Mouse (Mus musculus): ENCODE results near the gene Clec4a1. TPM values are rescaled to one million over a fixed set of nuclear protein-coding genes. Genes with fewer than 3 reads are reported as not detected.

Gene Clec4a1
- polyA plus RNA-seq (2016; fragmentation: Nextera tagmentation; extraction: Ambion mirVana) = 0.27 and 0.63 TPM in 2 replicates

DNA sequence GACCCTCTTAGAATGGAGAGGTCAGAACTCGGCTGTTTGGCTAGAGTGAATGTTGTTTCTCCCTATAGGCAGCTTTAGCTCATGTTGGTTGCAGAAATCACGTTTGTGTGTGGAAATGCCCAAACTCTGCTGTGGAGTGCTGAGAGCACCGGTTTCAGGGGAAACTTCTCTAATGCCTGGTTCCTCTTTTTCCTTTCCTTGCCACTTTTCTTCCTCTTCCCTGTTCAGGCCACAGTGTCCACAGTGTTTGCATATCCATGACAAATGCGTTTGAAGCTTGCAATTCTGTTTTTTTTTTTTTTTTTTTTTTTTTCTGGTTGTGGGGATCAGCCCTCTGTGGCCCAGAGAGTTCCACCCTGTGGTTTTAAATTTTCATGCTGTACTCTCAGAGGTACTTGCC, at the start of gene Clec4a1:
TSS of gene Clec4a1 (plus strand) at position 398 of the 400 bp plus-strand sequence.
- no peaks in the 10 kb centered on the region for H3K4me1 ChIP-seq
- no peak within 1 kb of the TSS for H3K27ac ChIP-seq
- H3K4me3 ChIP-seq = no peak within 1 kb of the TSS
- no peaks in the 10 kb centered on the region for H3K36me3 ChIP-seq
- no peaks in the 10 kb centered on the region for H3K27me3 ChIP-seq (ENCODE audit: insufficient read depth, poor library complexity, severe bottlenecking)
- H3K9me3 ChIP-seq = no peaks in the 10 kb centered on the region
- no peak for DNase-seq (ENCODE audit: low spot score)
- WGBS = 51% methylated on average over 4 of the region's 4 CpGs

DNA sequence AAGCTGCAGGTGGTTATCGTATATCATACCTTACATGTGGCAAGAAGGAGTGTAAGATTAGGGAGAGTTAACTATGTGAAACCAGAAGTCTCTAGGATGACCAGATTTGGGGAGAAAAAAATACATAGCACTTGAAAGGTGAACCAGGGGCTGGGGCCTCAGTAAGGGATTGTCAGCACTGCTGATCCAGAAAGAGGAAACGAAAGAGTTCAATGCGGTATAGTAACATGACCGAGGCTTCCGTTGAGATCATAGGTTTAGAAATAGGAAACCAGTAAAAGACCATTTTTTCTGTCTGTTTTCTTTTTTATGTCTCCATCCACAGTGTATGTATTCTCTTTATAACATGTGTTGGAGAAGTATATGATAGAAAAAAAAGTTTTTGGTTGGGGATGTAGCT, 48.8 kb upstream of the Clec4a1 start:
- H3K4me1 ChIP-seq = no peaks in the 10 kb centered on the region
- 83% methylated on average over 5 of the region's 5 CpGs for WGBS

DNA sequence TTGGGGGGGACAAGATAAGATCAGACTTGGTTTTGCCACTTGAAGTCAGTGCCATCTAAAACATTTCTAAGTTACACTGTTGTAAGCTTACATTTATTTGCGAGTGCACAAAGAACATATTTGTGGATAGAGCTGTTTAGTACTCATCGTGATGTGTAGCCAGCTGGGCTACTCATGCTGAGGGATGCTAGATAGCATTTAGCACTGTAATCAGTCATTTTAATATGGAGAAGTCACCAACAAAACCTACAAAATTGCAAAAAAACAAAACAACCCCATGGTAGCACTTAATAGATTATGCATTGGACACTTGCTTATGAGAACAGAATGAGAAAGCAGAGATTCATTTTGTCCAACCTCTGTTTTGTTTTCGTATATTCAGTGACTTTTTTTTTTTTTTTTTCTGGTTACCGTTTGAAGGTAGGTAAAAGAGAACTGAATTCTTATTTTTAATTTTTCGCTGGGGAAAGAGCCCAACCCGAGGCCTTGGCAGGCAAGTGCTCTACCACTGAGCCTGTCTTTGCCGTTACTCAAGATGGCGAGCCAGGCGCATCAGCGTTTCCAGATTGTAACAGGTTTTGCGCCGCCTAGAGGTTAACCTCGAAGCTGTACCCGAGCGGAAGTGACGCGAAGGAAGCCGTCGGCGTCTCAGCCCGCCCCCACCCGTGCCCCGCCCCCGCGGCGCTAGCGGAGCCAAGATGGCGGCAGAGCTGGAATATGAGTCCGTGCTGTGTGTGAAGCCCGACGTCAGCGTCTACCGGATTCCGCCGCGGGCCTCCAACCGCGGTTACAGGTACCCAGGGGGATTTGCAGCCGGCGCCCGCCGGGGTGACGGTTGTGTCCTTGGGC, 47.6 kb upstream of the Clec4a1 start, which contains the start of gene Necap1:
TSS of gene Necap1 (plus strand) at position 604 of the 849 bp plus-strand sequence.
- H3K4me3 ChIP-seq = peak within 1 kb of the TSS; percentile 78
- no peaks in the 10 kb centered on the region for H3K9me3 ChIP-seq
- 7% methylated on average over 43 of the region's 43 CpGs for WGBS
- peaks cover 18% of the 10 kb centered on the region for H3K36me3 ChIP-seq
- H3K27ac ChIP-seq = peak within 1 kb of the TSS; percentile 96
- no peaks in the 10 kb centered on the region for H3K27me3 ChIP-seq (ENCODE audit: insufficient read depth, poor library complexity, severe bottlenecking)
- H3K4me1 ChIP-seq = no peaks in the 10 kb centered on the region
- DNase-seq (ENCODE audit: low spot score) = peak; percentile 97

More for the DNA sequence above, 48.8 kb upstream of the Clec4a1 start:
- Histone ChIP-seq H3K27me3 (ENCODE audit: insufficient read depth, poor library complexity, severe bottlenecking) (no peaks in the 10 kb centered on the region), H3K36me3 (peaks cover 6% of the 10 kb centered on the region; the same call in 1 of the 2 replicates), H3K9me3 (no peaks in the 10 kb centered on the region), H3K4me3 (no peak overlapping the region), H3K27ac (no peak overlapping the region)
- DNase-seq (ENCODE audit: low spot score) = no peak

DNA sequence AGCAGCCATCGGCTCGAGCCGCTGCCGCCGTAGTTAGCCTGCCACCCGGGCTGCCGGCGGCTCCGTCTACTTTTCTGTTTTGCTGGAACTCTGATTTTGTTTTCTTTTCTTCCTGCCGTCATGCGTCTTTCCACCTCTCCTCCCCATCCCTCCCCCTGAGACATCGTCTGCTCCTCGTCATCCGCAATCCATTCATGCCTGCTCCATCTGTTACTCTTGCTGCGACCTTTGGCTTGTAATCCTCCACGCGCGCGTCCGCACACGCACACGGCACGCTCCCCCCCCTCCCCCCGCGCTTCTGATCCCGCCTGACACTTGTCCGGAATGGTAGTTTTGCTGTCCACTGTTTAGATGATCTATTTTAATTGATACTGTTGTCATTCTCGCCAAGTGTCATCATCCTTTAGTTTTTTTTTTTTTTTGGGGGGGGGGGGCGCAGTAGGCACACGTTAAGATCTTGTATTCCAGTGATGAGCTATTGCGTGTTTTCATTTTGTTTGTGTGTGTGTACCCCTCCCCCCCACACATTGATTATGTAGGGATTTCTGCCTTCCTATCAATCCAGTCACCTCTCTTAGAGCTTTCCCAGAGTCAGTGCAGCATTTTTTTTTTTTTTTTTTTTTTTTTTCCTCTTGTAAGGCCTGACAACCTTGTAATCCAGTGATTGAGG, 46.8 kb upstream of the Clec4a1 start:
- H3K9me3 ChIP-seq = no peaks in the 10 kb centered on the region
- peak overlapping the region; percentile 96 for H3K27ac ChIP-seq
- no peaks in the 10 kb centered on the region for H3K27me3 ChIP-seq (ENCODE audit: insufficient read depth, poor library complexity, severe bottlenecking)
- peak overlapping the region; percentile 78 for H3K4me3 ChIP-seq
- H3K4me1 ChIP-seq = no peaks in the 10 kb centered on the region
- DNase-seq (ENCODE audit: low spot score) = peak; percentile 78
- peaks cover 25% of the 10 kb centered on the region for H3K36me3 ChIP-seq
- WGBS = under 1% methylated on average over 31 of the region's 31 CpGs

DNA sequence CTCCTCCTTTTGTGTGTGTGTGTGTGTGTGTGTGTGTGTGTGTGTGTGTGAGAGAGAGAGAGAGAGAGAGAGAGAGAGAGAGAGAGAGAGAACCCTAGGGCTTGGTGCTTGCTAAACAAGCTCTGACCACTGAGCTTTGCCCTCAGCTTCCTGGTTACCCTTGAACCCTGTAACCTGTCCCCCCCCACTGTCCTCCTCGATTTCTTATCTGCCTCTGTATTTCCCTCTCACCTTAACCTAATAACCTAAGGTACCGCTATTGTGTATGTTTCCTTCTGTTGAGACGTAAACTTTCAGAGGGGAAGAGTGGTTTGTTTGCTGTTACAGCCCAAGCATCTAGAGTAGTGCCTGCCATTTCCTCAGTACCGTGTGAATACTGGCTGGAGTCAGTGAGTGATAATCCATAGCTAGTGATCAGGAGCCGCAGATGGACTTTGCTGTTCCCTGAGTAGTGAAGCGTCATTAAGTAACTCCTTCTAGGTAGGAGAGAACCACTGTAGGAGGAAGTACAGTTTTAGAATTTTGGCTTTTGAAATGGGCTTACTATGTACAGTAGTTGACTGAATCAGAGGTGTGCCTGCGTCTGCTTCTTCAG, 42.4 kb upstream of the Clec4a1 start:
- peak; percentile 24 for DNase-seq (ENCODE audit: low spot score)
- WGBS = 88% methylated on average over 7 of the region's 7 CpGs
- Histone ChIP-seq H3K27me3 (ENCODE audit: insufficient read depth, poor library complexity, severe bottlenecking) (no peaks in the 10 kb centered on the region), H3K9me3 (no peaks in the 10 kb centered on the region), H3K27ac (no peak overlapping the region), H3K4me3 (no peak overlapping the region), H3K36me3 (peaks cover 69% of the 10 kb centered on the region), H3K4me1 (no peaks in the 10 kb centered on the region)

GRCm38 (mm10) chr6:122879781-122880505, 41.7 kb upstream of the Clec4a1 start:
- no peaks in the 10 kb centered on the region for H3K27me3 ChIP-seq (ENCODE audit: insufficient read depth, poor library complexity, severe bottlenecking)
- H3K4me3 ChIP-seq = no peak overlapping the region
- DNase-seq (ENCODE audit: low spot score) = no peak
- H3K4me1 ChIP-seq = no peaks in the 10 kb centered on the region
- 86% methylated on average over 7 of the region's 7 CpGs for WGBS
- H3K9me3 ChIP-seq = no peaks in the 10 kb centered on the region
- H3K27ac ChIP-seq = no peak overlapping the region
- peaks cover 75% of the 10 kb centered on the region for H3K36me3 ChIP-seq

GRCm38 (mm10) chr6:122881287-122881686, 40.4 kb upstream of the Clec4a1 start:
- no peaks in the 10 kb centered on the region for H3K4me1 ChIP-seq
- DNase-seq (ENCODE audit: low spot score) = peak; percentile 52
- H3K36me3 ChIP-seq = peaks cover 86% of the 10 kb centered on the region
- no peak overlapping the region for H3K4me3 ChIP-seq
- H3K27ac ChIP-seq = no peak overlapping the region
- H3K27me3 ChIP-seq (ENCODE audit: insufficient read depth, poor library complexity, severe bottlenecking) = no peaks in the 10 kb centered on the region
- H3K9me3 ChIP-seq = no peaks in the 10 kb centered on the region
- WGBS = 81% methylated on average over 12 of the region's 12 CpGs

- no peak for DNase-seq (ENCODE audit: low spot score)
- peaks cover 97% of the 10 kb centered on the region for H3K36me3 ChIP-seq
- H3K27me3 ChIP-seq (ENCODE audit: insufficient read depth, poor library complexity, severe bottlenecking) = no peaks in the 10 kb centered on the region
- H3K27ac ChIP-seq = no peak overlapping the region
- no peaks in the 10 kb centered on the region for H3K4me1 ChIP-seq
- H3K4me3 ChIP-seq = no peak overlapping the region
- WGBS = 94% methylated on average over 9 of the region's 9 CpGs
- no peaks in the 10 kb centered on the region for H3K9me3 ChIP-seq
Measured at GRCm38 (mm10) chr6:122883603-122884002, 38.0 kb upstream of the Clec4a1 start.

- Histone ChIP-seq H3K27ac (no peak overlapping the region), H3K4me1 (no peaks in the 10 kb centered on the region), H3K36me3 (peaks cover 59% of the 10 kb centered on the region), H3K4me3 (no peak overlapping the region), H3K9me3 (no peaks in the 10 kb centered on the region), H3K27me3 (ENCODE audit: insufficient read depth, poor library complexity, severe bottlenecking) (no peaks in the 10 kb centered on the region)
- no peak for DNase-seq (ENCODE audit: low spot score)
- 87% methylated on average over 2 of the region's 2 CpGs for WGBS
Measured at GRCm38 (mm10) chr6:122889599-122889998, 32.0 kb upstream of the Clec4a1 start.

DNA sequence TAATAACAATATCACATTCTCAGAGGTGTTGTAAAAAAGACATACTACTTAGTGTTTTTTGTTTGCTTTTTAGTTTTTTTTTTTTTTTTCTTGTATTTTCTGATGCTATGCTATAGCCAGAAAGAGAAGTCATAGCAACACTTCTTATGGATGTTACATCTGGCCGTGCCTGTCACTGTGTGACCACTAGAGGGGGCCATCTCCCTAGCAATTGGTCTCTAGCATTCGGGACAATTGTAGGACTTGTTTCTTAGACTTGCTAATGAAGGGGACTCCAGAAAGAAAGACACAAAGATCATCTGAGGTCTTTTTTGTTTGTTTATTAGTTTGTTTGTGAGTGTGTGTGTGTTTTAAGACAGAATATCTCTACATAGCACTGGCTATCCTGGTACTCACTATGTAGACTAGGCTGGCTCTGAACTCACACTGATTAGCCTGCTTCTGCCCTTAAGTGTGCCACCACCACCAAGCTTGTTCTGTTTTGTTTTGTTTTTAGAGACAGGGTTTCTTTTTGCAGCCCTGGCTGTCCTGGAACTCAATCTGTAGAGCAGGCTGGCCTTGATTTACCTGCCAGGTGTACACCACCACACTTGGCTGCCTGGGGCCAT, 29.1 kb upstream of the Clec4a1 start:
- Histone ChIP-seq H3K36me3 (peaks cover 32% of the 10 kb centered on the region), H3K27ac (no peak overlapping the region), H3K27me3 (ENCODE audit: insufficient read depth, poor library complexity, severe bottlenecking) (no peaks in the 10 kb centered on the region), H3K4me3 (no peak overlapping the region), H3K9me3 (no peaks in the 10 kb centered on the region), H3K4me1 (no peaks in the 10 kb centered on the region)
- no peak for DNase-seq (ENCODE audit: low spot score)
- 11% methylated on average over 2 of the region's 2 CpGs for WGBS

GRCm38 (mm10) chr6:122919922-122920321, 1.7 kb upstream of the Clec4a1 start:
- Histone ChIP-seq H3K27me3 (ENCODE audit: insufficient read depth, poor library complexity, severe bottlenecking) (no peaks in the 10 kb centered on the region), H3K27ac (no peak overlapping the region), H3K4me3 (no peak overlapping the region), H3K36me3 (no peaks in the 10 kb centered on the region), H3K9me3 (no peaks in the 10 kb centered on the region), H3K4me1 (no peaks in the 10 kb centered on the region)
- DNase-seq (ENCODE audit: low spot score) = no peak
- WGBS = 45% methylated on average over 4 of the region's 4 CpGs

DNA sequence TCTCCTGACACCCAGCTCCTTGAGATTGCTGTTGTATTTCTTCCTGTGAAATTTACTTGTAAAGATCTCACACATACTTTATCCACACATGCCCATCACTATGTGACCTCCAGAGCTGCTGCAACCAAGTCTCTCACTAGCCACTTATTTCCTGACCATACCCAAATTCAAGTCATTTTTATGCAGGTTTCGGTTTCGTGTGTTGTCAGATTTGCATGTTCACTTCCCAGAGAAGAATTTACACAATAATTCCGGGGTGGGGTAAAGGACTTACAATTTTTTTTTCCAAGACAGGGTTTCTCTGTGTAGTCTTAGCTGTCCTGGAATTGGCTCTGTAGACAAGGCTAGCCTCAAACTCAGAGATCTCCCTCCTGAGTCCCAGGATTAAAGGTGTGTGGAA, 13.2 kb downstream of the Clec4a1 start:
- Histone ChIP-seq H3K4me1 (no peaks in the 10 kb centered on the region), H3K27me3 (ENCODE audit: insufficient read depth, poor library complexity, severe bottlenecking) (no peaks in the 10 kb centered on the region), H3K4me3 (no peak overlapping the region), H3K27ac (no peak overlapping the region), H3K9me3 (no peaks in the 10 kb centered on the region), H3K36me3 (no peaks in the 10 kb centered on the region)
- WGBS = 81% methylated on average over 3 of the region's 3 CpGs
- DNase-seq (ENCODE audit: low spot score) = no peak
